Mouse (Mus musculus) spleen, postnatal 36 days (tissue): ENCODE results near the gene Kmt2a.

Experiments used
- DNase-seq, 2 experiments: peaks; one replicate each; pipeline ENCODE4 v3.0.0; 2022; ENCODE audit warnings: low spot score in 2 of 2, mixed read lengths in 1 of 2

Kmt2a gene

DNA sequence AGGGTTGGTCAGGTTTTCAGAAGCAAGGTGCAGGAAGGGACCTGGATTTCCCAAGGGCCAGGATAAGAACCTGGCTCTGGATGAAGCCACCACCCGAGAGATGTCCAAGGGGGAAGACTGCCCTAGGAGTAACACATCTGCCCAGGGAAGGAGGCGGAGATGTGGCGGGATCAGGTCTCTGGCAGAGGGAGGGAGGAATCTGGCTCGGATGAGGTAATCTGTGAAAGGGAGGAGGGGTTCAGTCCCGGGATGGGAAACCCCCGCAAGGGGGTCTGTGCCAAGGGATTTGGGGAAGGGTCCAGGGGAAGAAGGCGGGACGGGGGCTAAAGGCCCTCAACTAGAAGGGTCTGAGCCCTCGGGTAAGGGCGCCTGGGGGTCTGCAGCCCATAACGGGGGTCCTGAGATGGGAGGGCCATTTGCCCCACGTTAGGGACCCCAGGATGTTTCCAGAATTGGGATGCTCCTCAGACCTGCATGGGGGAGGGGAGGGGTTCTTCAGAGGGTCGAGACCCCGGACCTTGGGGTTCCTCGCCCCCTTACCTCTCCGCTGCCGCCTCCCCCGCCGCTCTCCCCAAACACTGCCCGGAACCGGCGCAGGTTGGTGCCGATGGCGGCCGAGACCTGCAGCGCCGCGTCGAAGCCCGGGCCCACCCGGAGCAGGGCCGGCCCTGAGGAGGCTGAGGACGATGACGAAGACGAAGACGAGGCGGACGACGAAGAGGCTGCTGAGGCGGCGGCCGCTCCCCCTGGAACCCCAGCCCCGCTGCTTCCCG, 601 bp downstream of the Kmt2a start:
- DNase-seq = peak; percentile 22 to 34

DNA sequence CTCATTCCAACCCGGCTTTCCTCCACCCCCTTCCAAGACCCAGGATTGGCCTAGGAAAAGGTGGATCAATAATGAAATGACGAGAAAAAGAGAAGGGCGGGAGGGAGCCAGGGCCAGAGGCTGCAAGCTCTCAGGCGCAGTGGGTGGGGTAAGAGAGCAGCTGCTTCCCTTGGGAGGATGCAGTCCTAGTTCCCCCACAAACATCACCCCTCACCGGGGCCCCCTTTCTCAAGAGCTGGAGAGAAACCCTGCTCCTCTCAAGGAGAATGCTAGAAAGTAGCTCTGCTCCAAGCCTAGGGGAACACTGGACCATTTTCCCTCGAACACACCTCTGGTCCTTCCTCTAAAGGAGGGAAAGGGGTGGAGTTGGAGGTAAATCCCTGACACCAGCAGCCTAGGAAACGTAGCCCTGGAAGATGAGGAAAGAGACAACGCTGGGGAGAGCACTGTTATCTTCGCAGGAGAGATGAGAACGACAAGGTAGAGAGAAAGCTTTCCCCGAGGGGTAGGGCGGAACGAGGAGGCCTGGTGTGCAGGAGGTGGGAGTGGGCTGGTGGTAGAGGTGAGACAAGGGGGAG, 1.3 kb downstream of the Kmt2a start:
- DNase-seq = peak; percentile 55

DNA sequence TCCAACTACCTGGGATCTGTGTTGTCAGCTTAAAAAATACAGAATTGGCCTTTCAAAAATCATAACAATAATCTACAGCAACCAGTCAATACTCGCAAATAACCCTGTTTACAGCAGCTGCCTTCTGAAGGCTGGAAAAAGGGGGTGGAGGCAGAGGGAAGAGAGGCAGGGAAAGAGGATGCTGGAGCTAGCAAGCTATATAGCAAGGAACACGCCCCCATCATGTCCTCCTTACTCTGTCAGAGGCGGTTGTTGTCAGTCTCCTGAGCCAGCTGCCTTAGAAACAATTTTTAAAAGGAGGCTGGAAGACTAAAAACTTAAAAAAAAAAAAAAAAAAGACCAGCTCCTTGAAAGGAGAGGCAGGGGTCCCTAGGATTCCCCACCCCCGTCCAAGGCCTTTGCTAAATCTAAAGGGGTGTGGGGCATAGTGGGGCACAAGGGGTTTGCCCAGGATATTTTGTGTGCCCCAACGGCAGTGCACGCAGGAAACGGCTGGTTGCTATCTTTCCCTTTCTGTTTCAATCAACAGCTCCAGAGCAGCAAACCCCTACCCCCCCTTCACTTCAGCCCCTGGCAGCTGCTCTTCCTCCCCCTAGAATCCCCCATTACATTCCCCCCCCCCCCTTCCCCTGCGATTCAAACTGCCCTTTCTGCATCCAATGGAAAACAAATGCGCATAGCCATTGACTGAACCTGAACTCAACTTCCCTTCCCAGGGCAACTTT, 2.2 kb downstream of the Kmt2a start:
- DNase-seq = peak; percentile 48 to 49

DNA sequence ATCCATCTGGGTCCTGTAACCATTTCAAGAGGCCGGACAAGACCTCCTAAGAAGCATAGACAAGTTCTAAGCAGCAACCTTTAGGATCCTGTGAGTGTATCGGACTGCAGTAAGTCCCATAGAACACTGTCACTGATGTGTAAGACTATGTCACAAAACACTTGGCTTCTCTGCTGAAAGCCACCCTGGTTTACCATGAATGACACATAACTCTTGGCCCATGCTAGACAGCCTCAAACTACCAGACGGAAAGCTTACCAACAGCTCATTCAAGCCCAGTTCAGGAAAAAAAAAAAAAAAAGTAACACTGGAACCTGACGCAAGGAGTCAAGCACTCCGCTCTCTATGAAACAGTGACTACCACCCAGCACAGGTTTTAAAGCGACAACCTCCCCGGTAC, 3.4 kb downstream of the Kmt2a start:
- no peak for DNase-seq

DNA sequence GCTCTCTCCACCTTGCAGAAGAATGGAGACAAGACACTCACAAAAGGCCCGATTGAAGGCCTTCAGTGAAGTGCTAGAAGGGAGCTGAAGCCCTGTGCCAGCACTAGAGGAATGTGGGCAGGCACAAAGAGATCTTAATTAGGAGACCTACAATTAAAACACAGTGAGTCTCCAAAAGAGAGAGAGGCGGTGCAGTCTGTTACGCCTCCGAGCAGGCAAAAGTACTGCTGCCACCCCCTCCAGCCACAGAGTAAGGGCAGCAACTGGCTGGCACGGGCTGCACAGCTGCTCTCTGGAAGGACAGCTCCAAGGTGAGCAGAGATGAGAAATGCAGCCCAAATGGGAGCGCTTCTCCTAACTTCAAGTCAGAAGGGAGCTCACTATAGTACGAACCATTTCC, 5.6 kb downstream of the Kmt2a start:
- DNase-seq = no peak

DNA sequence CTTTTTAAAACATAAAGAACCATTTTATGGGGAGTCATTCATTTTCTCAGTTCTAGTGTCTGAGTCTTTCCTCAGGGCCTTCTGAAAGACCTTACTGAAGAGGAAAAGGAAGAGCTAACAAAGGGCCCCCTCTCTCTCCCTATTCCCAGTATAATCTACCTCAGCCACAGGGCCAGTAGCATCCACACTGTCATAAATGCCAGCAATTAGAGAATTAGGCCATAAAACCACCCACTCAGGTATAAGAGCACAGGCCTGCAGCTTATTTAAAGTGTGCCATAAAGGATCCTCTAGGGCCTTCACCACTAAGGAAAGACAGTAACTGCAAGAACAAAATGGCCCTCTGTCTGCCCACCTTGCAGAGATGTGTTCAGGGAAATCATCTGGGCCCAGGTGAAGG, 6.9 kb downstream of the Kmt2a start:
- no peak for DNase-seq

DNA sequence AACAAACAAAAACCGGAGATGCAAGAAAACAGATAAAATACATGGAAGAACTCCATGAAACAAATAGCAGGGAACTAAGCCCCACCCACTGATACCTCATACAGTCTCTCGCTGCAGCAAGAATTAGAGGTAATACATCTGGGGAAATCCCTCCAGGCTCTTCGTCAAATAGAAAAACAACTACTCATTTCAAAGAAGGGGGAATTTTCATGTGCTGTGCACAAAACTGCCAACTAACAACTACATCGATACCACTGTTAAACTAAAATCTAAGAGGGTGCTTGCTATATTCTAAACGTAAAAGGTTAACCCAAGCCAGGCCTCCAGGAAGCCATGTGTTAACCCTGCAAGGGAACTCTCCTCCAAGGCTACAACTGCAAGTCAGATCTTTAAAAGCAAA, 7.4 kb downstream of the Kmt2a start:
- peak in 1 of 2 experiments; percentile 32 for DNase-seq

DNA sequence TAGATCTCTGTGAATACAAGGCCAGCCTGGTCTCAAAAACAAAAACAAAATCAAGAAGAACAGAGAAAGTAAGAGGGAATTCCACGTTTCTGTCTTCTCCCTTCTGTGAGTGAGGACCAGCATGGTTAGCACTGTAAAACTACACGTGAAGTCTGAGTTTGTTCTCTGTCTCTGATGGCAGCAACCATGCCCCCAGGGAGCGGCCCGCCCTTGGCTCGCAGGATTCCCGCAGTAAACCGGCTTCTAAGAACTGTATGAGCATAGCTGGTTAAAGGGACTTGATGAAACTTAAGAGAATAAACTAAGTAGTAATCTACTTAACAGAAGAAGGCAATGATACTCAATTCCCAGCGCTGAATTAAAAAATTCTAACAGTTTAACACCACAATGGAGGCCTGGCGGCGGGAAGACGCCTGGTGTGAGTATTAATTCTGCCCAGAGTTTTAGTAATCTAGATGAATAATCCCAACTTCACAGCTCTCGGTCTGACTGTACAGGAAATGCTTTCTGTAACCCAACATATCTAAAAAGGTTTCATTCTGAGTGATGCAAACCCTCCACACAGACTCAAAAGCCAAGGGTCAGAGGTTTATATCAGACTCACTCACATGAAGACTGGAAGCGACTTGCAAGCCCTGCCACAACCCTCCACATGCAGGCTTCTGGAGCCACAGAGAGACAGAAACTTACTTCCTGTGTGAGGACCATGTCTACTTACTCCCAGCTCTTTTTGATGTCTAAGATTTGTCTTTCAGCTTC, 12.6 kb downstream of the Kmt2a start:
- no peak for DNase-seq

DNA sequence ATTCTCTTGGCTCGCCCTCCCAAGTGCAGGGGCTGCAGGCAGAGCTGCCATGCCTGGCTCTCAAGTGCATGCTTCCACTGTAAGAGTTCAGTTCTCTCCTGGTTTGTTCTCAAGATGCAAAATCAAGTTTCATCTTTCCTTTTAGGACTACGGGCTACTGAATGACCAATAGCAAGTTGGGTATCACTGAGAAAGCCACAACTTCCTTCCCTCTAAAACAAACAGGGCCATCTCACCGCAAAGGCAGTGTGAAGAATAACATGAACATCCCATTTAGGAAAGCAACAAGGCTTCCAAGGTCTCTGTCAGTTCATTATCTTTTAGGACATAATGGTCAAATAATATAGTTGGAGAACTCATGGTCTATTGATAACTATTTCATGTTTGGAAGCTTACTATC, 13.4 kb downstream of the Kmt2a start:
- peak in 1 of 2 experiments; percentile 16 for DNase-seq

DNA sequence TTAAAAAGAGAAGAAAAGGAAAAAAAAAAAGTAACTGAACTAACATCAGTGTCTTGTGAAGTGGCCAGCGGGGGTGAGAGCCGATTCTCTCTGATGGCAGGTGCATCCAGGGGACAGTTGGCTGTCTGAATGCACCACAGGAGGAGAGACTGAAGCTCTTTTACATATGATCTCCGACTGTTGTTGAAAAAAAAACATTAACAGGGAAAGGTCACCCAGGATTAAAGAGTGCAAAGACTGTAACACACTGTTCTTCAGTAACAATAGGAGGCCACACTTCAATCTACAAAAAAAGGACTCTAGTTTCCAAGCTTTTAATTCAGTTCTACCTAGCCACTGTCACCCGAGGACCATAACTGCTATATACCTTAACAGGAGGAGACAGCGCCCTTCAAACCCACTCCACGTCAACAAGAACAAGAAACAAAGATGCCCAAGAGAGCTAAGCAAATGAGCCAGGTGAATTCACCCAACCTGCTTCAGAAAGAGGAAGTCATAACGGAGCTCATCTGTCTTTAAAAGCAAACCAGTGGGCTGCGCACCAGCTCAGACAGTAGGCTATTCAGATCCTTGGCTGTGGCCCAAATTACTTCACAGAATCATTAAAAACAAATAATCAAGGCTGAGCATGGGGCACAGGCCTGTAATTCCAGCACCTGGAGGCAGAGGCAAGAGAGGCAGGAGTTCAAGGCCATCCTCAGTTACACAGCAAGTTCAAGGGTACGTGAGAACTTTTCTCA, 14.4 kb downstream of the Kmt2a start:
- peak; percentile 73 to 80 for DNase-seq

DNA sequence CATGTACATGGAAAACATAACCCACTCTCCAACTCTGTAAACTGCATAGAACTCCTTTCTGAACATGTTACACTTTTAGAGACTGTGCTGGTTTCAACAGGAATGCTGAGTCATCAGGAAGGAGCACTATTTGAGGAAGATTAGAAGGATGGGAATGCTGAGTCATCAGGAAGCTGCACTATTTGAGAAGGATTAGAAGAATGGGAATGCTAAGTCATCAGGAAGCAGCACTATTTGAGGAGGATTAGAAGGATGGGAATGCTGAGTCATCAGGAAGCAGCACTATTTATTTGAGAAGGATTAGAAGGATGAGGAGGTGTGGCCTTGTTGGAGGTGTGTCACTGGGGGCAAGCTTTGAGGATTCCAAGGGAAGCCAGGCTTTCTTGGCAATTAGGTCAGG, 20.0 kb downstream of the Kmt2a start:
- DNase-seq = no peak

DNA sequence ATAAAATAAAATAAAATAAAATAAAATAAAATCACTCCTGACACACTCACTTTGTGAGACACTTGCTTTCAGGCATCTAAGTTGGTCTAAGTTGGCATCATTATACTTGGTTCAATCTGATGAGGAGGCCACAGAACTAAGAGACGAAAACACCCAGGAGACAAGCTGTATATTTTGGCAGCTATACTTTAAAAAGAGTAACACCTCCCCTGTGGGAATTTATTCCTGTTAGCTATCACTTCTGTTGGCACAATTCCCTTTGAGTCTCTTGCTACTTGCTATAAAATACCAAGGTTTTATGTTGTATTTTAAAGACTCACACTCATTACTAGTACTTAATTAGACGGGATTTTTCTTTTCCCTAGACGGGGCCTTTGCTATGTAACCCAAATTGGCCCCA, 22.4 kb downstream of the Kmt2a start:
- DNase-seq = no peak

DNA sequence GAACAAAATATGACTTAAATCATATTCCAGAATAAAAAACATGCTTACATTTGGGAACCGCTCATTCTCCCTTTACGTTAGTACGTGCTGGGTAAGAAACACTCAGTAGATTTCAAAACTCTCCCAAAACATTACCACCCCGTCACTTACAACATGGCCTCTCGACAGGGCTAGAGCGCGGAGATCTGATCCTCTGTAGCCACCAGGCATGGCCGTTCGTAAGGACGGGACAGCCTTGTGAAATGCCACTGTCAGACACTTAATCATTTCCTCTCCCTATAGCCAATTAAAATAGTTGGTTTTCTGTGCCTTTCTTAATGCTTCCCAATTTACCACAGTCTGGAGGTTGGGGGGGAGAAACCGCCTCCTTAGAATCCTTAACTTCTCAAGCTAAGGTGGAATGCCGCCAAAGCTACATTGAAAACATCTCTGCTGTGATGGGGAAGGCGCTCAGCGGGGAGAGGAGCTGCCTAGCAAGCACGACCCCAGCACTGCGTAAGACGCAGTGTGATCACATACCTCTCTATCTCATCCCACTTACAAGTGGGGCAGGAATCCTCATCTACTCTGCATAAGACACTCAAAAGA, 23.6 kb downstream of the Kmt2a start:
- no peak for DNase-seq

DNA sequence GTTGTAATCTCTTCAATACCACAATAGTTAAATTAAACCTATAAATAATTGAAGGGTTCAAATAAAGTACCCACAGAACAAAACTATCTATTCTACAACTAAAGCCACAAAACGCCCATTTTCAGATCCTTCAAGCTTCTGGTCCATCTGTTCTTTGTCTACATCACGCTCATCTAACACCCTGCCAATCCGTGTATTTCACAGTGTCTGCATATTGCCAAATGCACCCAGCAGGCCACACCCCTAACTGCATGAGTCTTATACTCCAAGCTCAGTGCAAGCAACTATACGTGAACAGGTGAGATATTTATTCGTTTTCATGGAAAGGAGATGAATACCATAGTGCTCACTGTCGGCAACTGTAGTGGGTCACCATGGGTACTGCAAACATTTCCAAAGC, 25.9 kb downstream of the Kmt2a start:
- no peak for DNase-seq

DNA sequence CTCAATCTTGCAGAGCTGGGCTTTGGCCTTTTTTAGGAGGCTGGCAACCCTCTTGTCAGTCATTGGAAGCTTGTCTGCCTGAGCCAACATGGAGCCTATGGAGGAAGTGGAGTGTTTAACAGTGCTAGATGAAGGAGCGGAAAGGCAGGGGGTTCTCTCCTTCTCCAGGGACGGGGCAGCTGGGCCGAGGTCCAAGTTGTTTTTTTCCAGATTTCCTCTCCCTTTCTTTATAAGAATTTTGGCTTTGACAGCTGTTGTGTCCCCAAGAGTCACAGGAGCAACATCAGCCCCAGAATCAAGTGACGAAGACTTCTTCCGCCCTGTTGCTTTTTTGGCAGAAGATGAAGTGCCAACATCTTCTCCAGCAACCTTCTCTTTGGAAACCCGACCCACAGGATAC, 33.6 kb downstream of the Kmt2a start:
- no peak for DNase-seq

DNA sequence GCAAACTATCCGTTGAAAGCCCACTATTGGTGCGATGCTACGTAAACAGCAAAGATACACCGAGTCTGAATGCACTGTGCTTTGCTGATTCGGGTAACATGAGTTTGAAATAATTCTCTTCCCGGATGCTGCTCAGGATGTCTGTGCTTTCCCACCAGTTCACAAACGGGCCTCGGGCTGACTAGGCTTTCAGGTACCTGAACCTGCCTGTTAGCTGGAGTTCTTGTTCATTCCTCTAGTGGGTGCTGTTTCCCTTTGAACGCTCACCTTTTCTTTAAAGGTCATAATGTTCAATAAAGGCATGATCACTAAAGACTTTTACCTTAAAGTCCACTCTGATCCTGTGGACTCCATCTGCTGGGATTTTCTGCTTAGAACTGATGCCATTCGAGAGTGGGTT, 39.9 kb downstream of the Kmt2a start:
- DNase-seq = peak; percentile 26 to 52

DNA sequence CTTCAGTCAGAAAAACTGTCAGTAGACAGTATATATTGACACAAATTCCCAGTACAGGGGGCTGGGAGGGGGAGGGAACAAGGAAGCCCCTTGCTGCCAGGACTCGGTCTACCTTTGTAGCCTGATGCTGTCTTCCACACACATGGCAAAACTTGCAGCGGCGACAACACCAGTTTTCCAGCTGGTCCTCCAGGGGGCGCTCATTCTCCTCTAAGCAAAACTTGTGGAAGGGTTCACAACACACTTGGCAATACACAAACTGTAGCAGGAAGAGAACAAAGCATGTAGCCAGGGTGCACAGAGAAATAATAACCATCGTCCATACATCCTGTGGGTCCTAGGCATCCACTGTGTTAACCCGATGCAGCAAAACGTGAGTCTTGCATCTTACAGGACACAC, 44.7 kb downstream of the Kmt2a start:
- DNase-seq = peak; percentile 56 to 62

DNA sequence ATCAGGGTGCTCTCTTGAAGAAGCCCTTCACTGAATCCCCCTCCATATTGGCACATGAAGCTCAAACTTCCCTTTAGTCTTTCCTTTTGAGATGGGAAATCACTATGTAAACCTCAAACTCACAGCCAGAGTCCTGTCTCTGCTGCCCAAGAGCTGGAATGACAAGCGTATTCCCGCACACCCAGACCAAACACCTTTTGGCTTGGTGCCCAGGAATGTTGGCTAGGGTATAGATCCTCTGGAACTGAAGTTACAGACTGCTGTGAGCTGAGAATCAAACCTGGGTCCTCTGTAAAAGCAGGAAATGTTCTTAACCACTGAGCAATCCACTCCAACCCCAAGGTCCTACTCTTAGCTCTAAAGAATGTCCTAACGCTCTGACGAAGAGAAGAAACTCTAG, 48.7 kb downstream of the Kmt2a start:
- no peak for DNase-seq

DNA sequence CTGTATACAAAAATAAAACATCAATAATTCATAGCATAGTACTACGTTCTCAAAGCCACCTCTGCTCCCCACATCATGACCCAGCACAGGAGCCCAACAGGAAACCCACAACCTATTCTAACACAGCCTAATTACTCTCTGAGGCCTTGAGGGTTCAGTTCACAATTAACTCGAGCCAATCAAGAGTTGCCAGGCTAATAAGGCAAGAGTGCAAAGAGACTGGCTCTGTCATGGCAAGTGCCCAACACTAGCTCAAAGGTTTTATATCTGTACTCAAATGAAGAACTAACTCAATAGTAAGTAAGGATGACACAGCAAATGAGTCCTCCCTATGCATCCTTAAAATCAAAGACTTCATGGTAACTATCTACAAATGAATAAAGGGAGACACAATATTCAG, 50.6 kb downstream of the Kmt2a start:
- DNase-seq = no peak

DNA sequence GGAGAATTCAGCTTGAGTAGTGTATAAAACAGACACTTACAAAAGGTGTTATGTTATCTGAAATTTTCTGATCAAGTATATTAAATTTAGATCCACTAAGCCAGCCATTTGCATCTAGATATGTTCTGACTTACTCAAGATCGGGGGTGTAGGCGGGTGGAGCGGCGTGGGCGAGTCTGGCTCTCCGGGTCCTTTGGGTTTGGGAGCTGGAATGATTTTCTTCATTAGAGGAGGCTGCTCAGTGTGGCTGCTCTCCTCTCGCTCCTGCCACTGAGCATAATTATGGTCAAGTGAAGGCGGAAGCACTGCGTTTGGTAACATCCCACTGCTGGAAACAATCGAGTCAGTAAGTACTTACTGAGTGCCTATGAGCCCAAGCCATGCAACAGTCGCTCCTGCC, 52.2 kb downstream of the Kmt2a start:
- no peak for DNase-seq

DNA sequence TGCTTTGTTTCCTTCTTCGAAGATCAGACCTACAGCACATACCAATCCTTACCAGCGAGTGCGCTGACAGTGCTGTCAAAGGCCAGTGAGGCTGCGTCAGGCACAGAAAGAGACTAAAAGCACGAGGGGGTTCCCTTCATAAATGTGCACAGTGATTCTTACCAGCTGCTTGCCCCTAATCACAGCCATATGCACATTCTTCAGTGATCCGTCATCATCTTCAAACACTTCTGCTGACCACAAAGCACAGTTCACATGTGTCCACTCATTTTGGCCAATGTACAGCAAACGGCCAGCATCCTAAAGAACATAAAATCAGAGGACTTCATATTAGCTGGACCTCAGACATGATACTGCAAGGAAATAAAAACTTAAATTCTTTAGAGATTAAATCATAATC, 54.4 kb downstream of the Kmt2a start:
- no peak for DNase-seq
